Mouse (Mus musculus) spleen, adult 2 months (tissue): ENCODE data around the gene Ubr2.

Source experiments
- CTCF ChIP-seq: fragments of 200-500 bp; IDR thresholded peaks from 2 replicates; pipeline ENCODE4 v1.5.1; 2011; ENCODE audit warnings: mild to moderate bottlenecking, inconsistent platforms; ENCODE audit not compliant: insufficient read depth, insufficient read length, insufficient replicate concordance; ENCODE audit errors: extremely low read depth
- POLR2A ChIP-seq: fragments of 200-500 bp; IDR thresholded peaks from 2 replicates; pipeline ENCODE4 v1.6.1; 2011; ENCODE audit warnings: low read depth, low read length, inconsistent platforms

GRCm38 (mm10) chr17:46932961-46933360, 77.4 kb downstream of the Ubr2 start:
- TF ChIP-seq POLR2A (no peak), CTCF (no peak)
